Mouse (Mus musculus): Measurements from ENCODE around the gene Rai1. TPM values are rescaled to one million over a fixed set of nuclear protein-coding genes. Genes with fewer than 3 reads are reported as not detected.

The Rai1 gene
- polyA plus RNA-seq, 1 experiment from 2014 or later = 30.6 TPM

- no peak overlapping the region for H3K4me3 ChIP-seq (ENCODE audit: low read depth, low read length)
- H3K27me3 ChIP-seq (ENCODE audit: control insufficient read depth, insufficient read depth, low read length) = no peaks in the 10 kb centered on the region
- ATAC-seq (ENCODE audit: insufficient number of reproducible peaks, insufficient read depth, low FRiP score, low read depth) = no peak
- WGBS = 52% methylated on average over 6 of the region's 6 CpGs
- no peaks in the 10 kb centered on the region for H3K36me3 ChIP-seq (ENCODE audit: control insufficient read depth, insufficient read depth, low read length)
- H3K4me2 ChIP-seq (replicated peaks; ENCODE audit: low read depth, low read length) = no peak overlapping the region
- H3K27ac ChIP-seq (ENCODE audit: low read length) = peak overlapping the region; percentile 21; the same call in 1 of the 2 replicates
- no peaks in the 10 kb centered on the region for H3K9me3 ChIP-seq (ENCODE audit: control insufficient read depth, low read depth, low read length)
- H3K4me1 ChIP-seq (ENCODE audit: control insufficient read depth, insufficient read depth, low read length) = peaks cover 19% of the 10 kb centered on the region
- no peak overlapping the region for H3K9ac ChIP-seq (replicated peaks; ENCODE audit: low read depth, low read length)
Measured at GRCm38 (mm10) chr11:60102664-60103063, 2.1 kb upstream of the Rai1 start.

GRCm38 (mm10) chr11:60103567-60103966 is 1.2 kb upstream of the Rai1 start:
- H3K9me3 ChIP-seq (ENCODE audit: control insufficient read depth, low read depth, low read length) = no peaks in the 10 kb centered on the region
- H3K4me1 ChIP-seq (ENCODE audit: control insufficient read depth, insufficient read depth, low read length) = peaks cover 28% of the 10 kb centered on the region
- no peak overlapping the region for H3K4me3 ChIP-seq (ENCODE audit: low read depth, low read length)
- WGBS = 89% methylated on average over 7 of the region's 7 CpGs
- H3K36me3 ChIP-seq (ENCODE audit: control insufficient read depth, insufficient read depth, low read length) = no peaks in the 10 kb centered on the region
- no peak overlapping the region for H3K4me2 ChIP-seq (replicated peaks; ENCODE audit: low read depth, low read length)
- no peaks in the 10 kb centered on the region for H3K27me3 ChIP-seq (ENCODE audit: control insufficient read depth, insufficient read depth, low read length)
- no peak overlapping the region for H3K9ac ChIP-seq (replicated peaks; ENCODE audit: low read depth, low read length)
- no peak for ATAC-seq (ENCODE audit: insufficient number of reproducible peaks, insufficient read depth, low FRiP score, low read depth)
- H3K27ac ChIP-seq (ENCODE audit: low read length) = no peak overlapping the region

DNA sequence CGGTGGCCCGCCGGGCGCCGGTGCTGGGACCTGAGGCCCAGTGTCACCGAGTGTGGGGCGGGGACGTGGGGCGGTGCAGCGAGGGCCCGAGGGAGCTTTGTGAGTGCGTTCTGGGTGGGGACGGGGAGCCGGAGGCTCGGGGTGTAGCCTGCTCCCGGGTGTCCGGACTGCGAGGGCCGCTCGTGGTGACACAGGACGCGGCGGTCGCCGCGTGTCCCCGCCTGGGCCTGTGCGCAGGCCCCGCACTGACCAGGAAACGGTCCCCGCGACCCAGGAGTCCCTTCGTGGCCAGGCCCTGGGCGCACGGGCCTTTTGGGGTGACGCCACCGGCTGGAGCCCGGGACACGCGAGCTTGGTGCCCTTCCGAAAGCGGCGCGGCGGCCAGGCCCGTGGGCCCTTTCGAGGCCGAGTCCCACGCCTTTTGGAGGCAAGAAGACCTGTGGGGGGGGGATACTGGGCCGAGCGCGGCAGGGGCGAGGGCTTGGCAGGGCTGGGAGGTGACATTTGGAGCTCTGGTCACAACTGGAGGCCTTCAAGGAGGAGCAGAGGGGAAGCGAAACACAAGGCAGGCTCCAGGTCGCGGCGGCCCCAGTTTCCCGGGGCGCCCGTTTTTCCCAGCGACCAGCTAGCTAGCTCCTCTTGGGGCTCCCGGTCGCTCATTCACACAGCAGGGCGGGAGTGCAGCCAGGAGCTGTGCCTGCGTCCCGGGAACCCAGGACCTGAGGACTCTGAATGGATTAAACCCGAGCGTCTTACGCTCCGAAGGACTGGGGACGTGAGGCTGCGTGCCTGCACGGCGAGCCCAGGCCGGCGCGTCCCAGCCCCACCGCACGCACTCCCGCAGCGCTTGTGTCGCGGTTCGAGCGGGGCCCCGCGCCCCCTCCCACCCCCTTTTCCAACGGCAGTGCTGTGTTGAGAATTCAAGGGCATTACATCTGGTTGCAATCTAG is 1.1 kb downstream of the Rai1 start:
- peak overlapping the region; percentile 99 for H3K9ac ChIP-seq (replicated peaks; ENCODE audit: low read depth, low read length)
- no peaks in the 10 kb centered on the region for H3K9me3 ChIP-seq (ENCODE audit: control insufficient read depth, low read depth, low read length)
- H3K27ac ChIP-seq (ENCODE audit: low read length) = peak overlapping the region; percentile 99
- H3K4me1 ChIP-seq (ENCODE audit: control insufficient read depth, insufficient read depth, low read length) = peaks cover 48% of the 10 kb centered on the region
- peak overlapping the region; percentile 75 for H3K4me3 ChIP-seq (ENCODE audit: low read depth, low read length)
- no peaks in the 10 kb centered on the region for H3K36me3 ChIP-seq (ENCODE audit: control insufficient read depth, insufficient read depth, low read length)
- WGBS = under 1% methylated on average over 87 of the region's 88 CpGs
- H3K27me3 ChIP-seq (ENCODE audit: control insufficient read depth, insufficient read depth, low read length) = no peaks in the 10 kb centered on the region
- H3K4me2 ChIP-seq (replicated peaks; ENCODE audit: low read depth, low read length) = peak overlapping the region; percentile 57
- peak; percentile 20; the same call in 1 of the 2 replicates for ATAC-seq (ENCODE audit: insufficient number of reproducible peaks, insufficient read depth, low FRiP score, low read depth)

DNA sequence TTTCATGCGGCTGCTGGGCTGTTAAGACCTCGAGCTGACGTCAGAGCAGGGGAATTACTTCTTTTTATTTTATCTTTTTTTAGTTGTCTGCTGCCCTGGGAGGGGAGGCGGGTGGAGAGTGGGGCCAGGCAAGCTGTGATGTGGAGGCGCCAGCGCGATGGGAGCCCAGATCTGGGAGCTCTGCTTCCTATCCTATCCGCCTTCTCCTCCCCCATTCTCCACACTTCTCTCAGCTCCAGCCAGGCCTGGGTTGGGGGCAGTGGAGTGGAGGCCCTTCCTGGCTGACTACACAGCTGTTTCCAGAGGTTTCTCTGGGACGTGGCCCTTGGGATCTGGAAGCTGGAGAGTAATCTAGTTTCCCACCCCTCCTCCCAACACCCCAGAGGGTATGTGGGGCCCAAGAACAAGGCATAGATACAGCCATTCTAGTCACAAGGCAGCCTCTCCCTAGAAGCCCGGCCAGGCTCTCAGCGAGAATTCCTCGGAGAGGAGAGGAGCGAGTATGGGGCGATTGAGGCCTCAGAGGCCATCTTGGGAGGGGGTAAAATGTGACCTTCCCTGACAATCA is 1.8 kb downstream of the Rai1 start:
- H3K9me3 ChIP-seq (ENCODE audit: control insufficient read depth, low read depth, low read length) = no peaks in the 10 kb centered on the region
- H3K27me3 ChIP-seq (ENCODE audit: control insufficient read depth, insufficient read depth, low read length) = no peaks in the 10 kb centered on the region
- peak overlapping the region; percentile 99 for H3K9ac ChIP-seq (replicated peaks; ENCODE audit: low read depth, low read length)
- 1% methylated on average over 14 of the region's 14 CpGs for WGBS
- peak overlapping the region; percentile 99 for H3K27ac ChIP-seq (ENCODE audit: low read length)
- peaks cover 53% of the 10 kb centered on the region for H3K4me1 ChIP-seq (ENCODE audit: control insufficient read depth, insufficient read depth, low read length)
- peak; percentile 51; the same call in 1 of the 2 replicates for ATAC-seq (ENCODE audit: insufficient number of reproducible peaks, insufficient read depth, low FRiP score, low read depth)
- no peaks in the 10 kb centered on the region for H3K36me3 ChIP-seq (ENCODE audit: control insufficient read depth, insufficient read depth, low read length)
- peak overlapping the region; percentile 57 for H3K4me2 ChIP-seq (replicated peaks; ENCODE audit: low read depth, low read length)
- H3K4me3 ChIP-seq (ENCODE audit: low read depth, low read length) = peak overlapping the region; percentile 75

GRCm38 (mm10) chr11:60107449-60107848 is 2.6 kb downstream of the Rai1 start:
- H3K27me3 ChIP-seq (ENCODE audit: control insufficient read depth, insufficient read depth, low read length) = no peaks in the 10 kb centered on the region
- peaks cover 60% of the 10 kb centered on the region for H3K4me1 ChIP-seq (ENCODE audit: control insufficient read depth, insufficient read depth, low read length)
- H3K27ac ChIP-seq (ENCODE audit: low read length) = peak overlapping the region; percentile 99
- H3K4me3 ChIP-seq (ENCODE audit: low read depth, low read length) = no peak overlapping the region
- 58% methylated on average over 3 of the region's 3 CpGs for whole genome bisulfite sequencing
- H3K4me2 ChIP-seq (replicated peaks; ENCODE audit: low read depth, low read length) = peak overlapping the region; percentile 57
- H3K9ac ChIP-seq (replicated peaks; ENCODE audit: low read depth, low read length) = no peak overlapping the region
- H3K36me3 ChIP-seq (ENCODE audit: control insufficient read depth, insufficient read depth, low read length) = no peaks in the 10 kb centered on the region
- no peak for ATAC-seq (ENCODE audit: insufficient number of reproducible peaks, insufficient read depth, low FRiP score, low read depth)
- H3K9me3 ChIP-seq (ENCODE audit: control insufficient read depth, low read depth, low read length) = no peaks in the 10 kb centered on the region

GRCm38 (mm10) chr11:60108631-60109172 is 3.9 kb downstream of the Rai1 start:
- Histone ChIP-seq H3K27me3 (ENCODE audit: control insufficient read depth, insufficient read depth, low read length) (no peaks in the 10 kb centered on the region), H3K27ac (ENCODE audit: low read length) (peak overlapping the region; percentile 84), H3K9ac (replicated peaks; ENCODE audit: low read depth, low read length) (no peak overlapping the region), H3K9me3 (ENCODE audit: control insufficient read depth, low read depth, low read length) (no peaks in the 10 kb centered on the region), H3K4me1 (ENCODE audit: control insufficient read depth, insufficient read depth, low read length) (peaks cover 68% of the 10 kb centered on the region), H3K36me3 (ENCODE audit: control insufficient read depth, insufficient read depth, low read length) (no peaks in the 10 kb centered on the region), H3K4me3 (ENCODE audit: low read depth, low read length) (no peak overlapping the region), H3K4me2 (replicated peaks; ENCODE audit: low read depth, low read length) (peak overlapping the region; percentile 17)
- ATAC-seq (ENCODE audit: insufficient number of reproducible peaks, insufficient read depth, low FRiP score, low read depth) = 0 out of 2 replicates have a peak, but pooled peaks have one; percentile 25
- WGBS = 25% methylated on average over 5 of the region's 5 CpGs

DNA sequence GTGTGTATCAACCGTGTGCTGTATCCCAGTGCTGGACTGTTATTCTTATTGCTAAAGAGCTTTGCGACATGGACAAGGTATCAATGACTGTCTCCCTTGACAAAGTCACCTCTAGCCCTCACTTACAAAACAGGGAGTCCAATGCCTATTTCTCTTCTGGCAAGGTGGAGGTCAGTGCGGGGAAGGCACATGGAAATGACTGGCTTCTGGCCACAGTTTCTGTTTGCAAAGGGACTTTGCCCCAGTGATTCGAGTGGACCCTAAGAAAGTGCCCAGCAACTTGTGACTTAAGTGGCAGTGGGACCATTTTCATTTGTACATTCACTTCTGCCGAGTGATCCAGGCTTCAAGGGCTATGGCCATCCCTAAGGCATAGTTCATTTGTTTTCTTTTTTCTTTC is 5.6 kb downstream of the Rai1 start:
- no peak for ATAC-seq (ENCODE audit: insufficient number of reproducible peaks, insufficient read depth, low FRiP score, low read depth)
- Histone ChIP-seq H3K9ac (replicated peaks; ENCODE audit: low read depth, low read length) (no peak overlapping the region), H3K4me3 (ENCODE audit: low read depth, low read length) (no peak overlapping the region), H3K27me3 (ENCODE audit: control insufficient read depth, insufficient read depth, low read length) (no peaks in the 10 kb centered on the region), H3K4me1 (ENCODE audit: control insufficient read depth, insufficient read depth, low read length) (peaks cover 71% of the 10 kb centered on the region), H3K9me3 (ENCODE audit: control insufficient read depth, low read depth, low read length) (no peaks in the 10 kb centered on the region), H3K4me2 (replicated peaks; ENCODE audit: low read depth, low read length) (no peak overlapping the region), H3K36me3 (ENCODE audit: control insufficient read depth, insufficient read depth, low read length) (no peaks in the 10 kb centered on the region), H3K27ac (ENCODE audit: low read length) (no peak overlapping the region)
- 59% methylated on average over 5 of the region's 5 CpGs for WGBS

DNA sequence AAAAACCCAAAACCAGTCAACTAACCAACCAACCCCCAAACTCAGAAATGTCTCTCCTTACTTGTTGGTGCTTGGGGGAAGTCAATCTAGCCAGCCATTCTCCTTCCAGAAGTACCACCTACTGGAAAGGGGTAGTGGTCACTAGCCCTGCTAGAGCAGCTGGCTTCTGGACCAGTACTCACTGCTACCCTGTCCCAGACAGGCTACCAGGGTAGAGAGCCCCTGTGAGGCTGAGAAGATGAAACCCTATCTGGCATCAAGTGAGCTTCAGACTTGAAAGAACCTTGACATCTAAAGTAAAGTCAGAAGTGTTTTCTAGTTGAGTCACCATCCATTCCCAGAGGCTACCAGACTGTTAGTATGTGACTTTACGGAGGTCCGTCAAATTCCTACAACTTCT is 6.8 kb downstream of the Rai1 start:
- WGBS = 90% methylated on average over 2 of the region's 2 CpGs
- no peak overlapping the region for H3K27ac ChIP-seq (ENCODE audit: low read length)
- no peak for ATAC-seq (ENCODE audit: insufficient number of reproducible peaks, insufficient read depth, low FRiP score, low read depth)
- H3K4me3 ChIP-seq (ENCODE audit: low read depth, low read length) = no peak overlapping the region
- H3K4me2 ChIP-seq (replicated peaks; ENCODE audit: low read depth, low read length) = no peak overlapping the region
- H3K27me3 ChIP-seq (ENCODE audit: control insufficient read depth, insufficient read depth, low read length) = no peaks in the 10 kb centered on the region
- no peaks in the 10 kb centered on the region for H3K36me3 ChIP-seq (ENCODE audit: control insufficient read depth, insufficient read depth, low read length)
- H3K9me3 ChIP-seq (ENCODE audit: control insufficient read depth, low read depth, low read length) = no peaks in the 10 kb centered on the region
- no peak overlapping the region for H3K9ac ChIP-seq (replicated peaks; ENCODE audit: low read depth, low read length)
- peaks cover 80% of the 10 kb centered on the region for H3K4me1 ChIP-seq (ENCODE audit: control insufficient read depth, insufficient read depth, low read length)
